ENCODE assay signal across 28 mouse cellular contexts in genomic region chr17:45007461-45007860, GRCm38 (mm10).
"Had no signal": no experiment of that assay in that cellular context is flagged by ENCODE, and none has a peak within 500 bp of the region (broad histone marks: within the 10 kb centered on the region; RNA-seq: fewer than 3 reads in every experiment).

No protein-coding gene starts in this region.

- H3K9ac ChIP-seq: heart, embryonic 12.5 days; hindbrain, embryonic 12.5 days; hindbrain, embryonic 14.5 days; intestine, embryonic 15.5 days; limb, embryonic 12.5 days; liver, embryonic 13.5 days; liver, embryonic 15.5 days had no signal

- H3K4me2 ChIP-seq: heart, embryonic 12.5 days; hindbrain, embryonic 12.5 days; hindbrain, embryonic 14.5 days; intestine, embryonic 15.5 days; limb, embryonic 12.5 days; liver, embryonic 11.5 days; liver, embryonic 13.5 days; liver, embryonic 15.5 days had no signal

- H3K4me1 ChIP-seq: hindbrain, embryonic 10.5 days; hindbrain, embryonic 12.5 days; intestine, embryonic 15.5 days; liver, embryonic 13.5 days; liver, embryonic 15.5 days had no signal

- H3K27me3 ChIP-seq: heart, embryonic 12.5 days; hindbrain, embryonic 12.5 days; intestine, embryonic 15.5 days; limb, embryonic 12.5 days; liver, embryonic 13.5 days; liver, embryonic 15.5 days had no signal

- ATAC-seq: hindbrain, embryonic 16.5 days; inflammation-experienced regulatory T-cells, adult 6 months; intestine, embryonic 15.5 days; intestine, postnatal 0 days had no signal

- DNase-seq: gastrocnemius, adult 2 months; gastrocnemius, postnatal 10 days; gastrocnemius, postnatal 25 days; heart, adult 18-20 months; heart, postnatal 10 days; heart, postnatal 4 days; kidney, adult 18-20 months; kidney, adult 8-10 months; kidney, postnatal 10 days; kidney, postnatal 25 days; kidney, postnatal 4 days; left cerebral cortex, postnatal 4 days; liver; liver, embryonic 13.5 days had no signal

- H3K4me3 ChIP-seq: gastrocnemius, adult 2 months; heart, embryonic 10.5 days; heart, embryonic 12.5 days; hindbrain, embryonic 10.5 days; hindbrain, embryonic 12.5 days; intestine, embryonic 15.5 days; layer of hippocampus, adult 2 months; left cerebral cortex, adult 2 months; limb, embryonic 12.5 days; liver, embryonic 13.5 days; liver, embryonic 15.5 days had no signal

- H3K27ac ChIP-seq: gastrocnemius, adult 2 months; heart, embryonic 10.5 days; hindbrain, embryonic 10.5 days; hindbrain, embryonic 12.5 days; hindbrain, embryonic 14.5 days; intestine, embryonic 15.5 days; layer of hippocampus, adult 2 months; left cerebral cortex, adult 2 months; limb, embryonic 12.5 days; liver, embryonic 13.5 days; liver, embryonic 15.5 days had no signal

- H3K9me3 ChIP-seq: heart, embryonic 10.5 days; heart, embryonic 12.5 days; hindbrain, embryonic 10.5 days; hindbrain, embryonic 12.5 days; intestine, embryonic 15.5 days; limb, embryonic 12.5 days; liver, embryonic 13.5 days; liver, embryonic 15.5 days had no signal

- H3K36me3 ChIP-seq: heart, embryonic 12.5 days; hindbrain, embryonic 10.5 days; hindbrain, embryonic 12.5 days; intestine, embryonic 15.5 days; limb, embryonic 12.5 days; liver, embryonic 13.5 days; liver, embryonic 15.5 days had no signal
